Mouse (Mus musculus): ENCODE data around the gene Azin2. TPM values are rescaled to one million over a fixed set of nuclear protein-coding genes. Genes with fewer than 3 reads are reported as not detected.

Azin2 gene
- polyA plus RNA-seq, 1 experiment = 7.6 TPM

DNA sequence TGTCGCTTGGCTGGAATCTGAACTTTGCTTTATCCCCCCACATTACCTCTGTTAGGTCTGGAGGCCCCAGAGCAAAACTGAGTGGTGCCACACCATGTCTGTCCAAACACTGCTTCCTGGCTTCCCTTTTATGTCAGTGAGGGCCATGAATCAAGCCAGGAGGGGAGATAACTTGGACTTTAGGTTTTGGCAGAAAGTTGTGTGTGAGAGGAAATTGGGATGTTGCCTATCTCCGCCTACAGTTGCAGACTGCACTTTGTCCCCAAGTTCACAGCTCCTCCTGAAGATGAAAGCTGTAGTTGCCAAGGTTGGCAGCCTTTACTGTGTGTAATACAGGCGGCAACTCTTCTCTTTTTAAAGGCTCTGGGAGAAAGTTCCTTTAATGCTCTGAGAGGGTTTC is 38.5 kb upstream of the Azin2 start:
- no peak overlapping the region for H3K27ac ChIP-seq (ENCODE audit: control insufficient read depth, insufficient read depth, low read length)

DNA sequence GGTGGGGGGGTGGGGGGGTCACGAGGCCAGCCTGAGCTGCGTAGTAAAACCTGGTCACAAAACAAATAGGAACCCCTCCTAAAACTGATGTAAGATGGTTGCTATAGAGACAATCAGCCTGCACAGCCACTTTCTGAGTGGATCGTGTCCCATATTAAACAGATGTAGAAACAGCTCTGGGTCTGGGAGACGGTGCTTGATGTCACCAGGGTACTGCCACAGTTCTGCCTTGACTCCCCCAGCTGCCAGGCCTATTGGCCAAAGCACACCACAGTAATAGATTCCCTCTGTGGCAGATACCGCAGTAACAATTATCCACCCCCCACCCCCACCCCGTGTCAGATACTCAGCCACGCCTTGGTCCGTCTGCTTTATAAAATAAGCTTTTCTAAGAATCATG is 36.2 kb upstream of the Azin2 start:
- H3K36me3 ChIP-seq (ENCODE audit: control insufficient read depth, insufficient read depth, low read length) = peaks cover 38% of the 10 kb centered on the region
- H3K4me1 ChIP-seq (replicated peaks; ENCODE audit: control insufficient read depth, insufficient read depth, low read length) = peaks cover 10% of the 10 kb centered on the region
- TF ChIP-seq CTCF (IDR thresholded peaks at IDR 0.05; ENCODE audit: borderline replicate concordance, control insufficient read depth, extremely low read depth, insufficient read depth, low read length, poor library complexity) (no peak), POLR2A (IDR thresholded peaks at IDR 0.05; ENCODE audit: control insufficient read depth, extremely low read depth, insufficient read depth, low read length, poor library complexity) (no peak)
- 92% methylated on average over 8 of the region's 8 CpGs for WGBS
- H3K4me3 ChIP-seq (ENCODE audit: control insufficient read depth, insufficient read depth, low read length) = no peak overlapping the region
- DNase-seq = no peak
- H3K27me3 ChIP-seq (ENCODE audit: control insufficient read depth, insufficient read depth, low read length) = no peaks in the 10 kb centered on the region
- no peak overlapping the region for H3K27ac ChIP-seq (ENCODE audit: control insufficient read depth, insufficient read depth, low read length)

More for the DNA sequence above, 38.5 kb upstream of the Azin2 start:
- Histone ChIP-seq H3K36me3 (ENCODE audit: control insufficient read depth, insufficient read depth, low read length) (peaks cover 47% of the 10 kb centered on the region), H3K4me1 (replicated peaks; ENCODE audit: control insufficient read depth, insufficient read depth, low read length) (no peaks in the 10 kb centered on the region; the same call in 1 of the 2 replicates), H3K27me3 (ENCODE audit: control insufficient read depth, insufficient read depth, low read length) (no peaks in the 10 kb centered on the region), H3K4me3 (ENCODE audit: control insufficient read depth, insufficient read depth, low read length) (no peak overlapping the region)
- 89% methylated on average over 3 of the region's 3 CpGs for WGBS
- DNase-seq = no peak
- TF ChIP-seq POLR2A (IDR thresholded peaks at IDR 0.05; ENCODE audit: control insufficient read depth, extremely low read depth, insufficient read depth, low read length, poor library complexity) = no peak
- no peak for TF ChIP-seq CTCF (IDR thresholded peaks at IDR 0.05; ENCODE audit: borderline replicate concordance, control insufficient read depth, extremely low read depth, insufficient read depth, low read length, poor library complexity)

DNA sequence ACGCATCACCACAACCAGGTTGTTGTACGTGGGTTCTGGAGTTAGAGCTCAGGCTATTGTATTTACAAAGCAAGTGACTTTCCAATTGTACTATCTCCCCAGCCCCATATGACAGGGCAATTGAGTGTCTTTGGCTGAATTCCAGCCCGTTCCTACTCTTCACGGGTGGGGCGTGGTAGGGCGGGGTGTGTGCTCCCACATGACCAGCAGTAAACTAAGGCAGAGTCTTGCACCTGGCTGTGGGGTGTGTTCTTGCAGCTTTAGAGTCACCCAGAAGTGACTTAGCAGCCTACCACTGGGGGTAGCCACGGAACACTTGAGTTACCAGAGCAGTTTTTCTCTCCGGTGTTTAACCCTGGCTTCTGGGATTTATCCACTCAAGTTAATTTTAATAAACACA is 35.0 kb upstream of the Azin2 start:
- no peak overlapping the region for H3K4me3 ChIP-seq (ENCODE audit: control insufficient read depth, insufficient read depth, low read length)
- H3K4me1 ChIP-seq (replicated peaks; ENCODE audit: control insufficient read depth, insufficient read depth, low read length) = peaks cover 10% of the 10 kb centered on the region
- H3K27me3 ChIP-seq (ENCODE audit: control insufficient read depth, insufficient read depth, low read length) = no peaks in the 10 kb centered on the region
- peaks cover 28% of the 10 kb centered on the region for H3K36me3 ChIP-seq (ENCODE audit: control insufficient read depth, insufficient read depth, low read length)
- TF ChIP-seq POLR2A (IDR thresholded peaks at IDR 0.05; ENCODE audit: control insufficient read depth, extremely low read depth, insufficient read depth, low read length, poor library complexity) (no peak), CTCF (IDR thresholded peaks at IDR 0.05; ENCODE audit: borderline replicate concordance, control insufficient read depth, extremely low read depth, insufficient read depth, low read length, poor library complexity) (no peak)
- DNase-seq = no peak
- no peak overlapping the region for H3K27ac ChIP-seq (ENCODE audit: control insufficient read depth, insufficient read depth, low read length)
- 54% methylated on average over 8 of the region's 8 CpGs for WGBS

DNA sequence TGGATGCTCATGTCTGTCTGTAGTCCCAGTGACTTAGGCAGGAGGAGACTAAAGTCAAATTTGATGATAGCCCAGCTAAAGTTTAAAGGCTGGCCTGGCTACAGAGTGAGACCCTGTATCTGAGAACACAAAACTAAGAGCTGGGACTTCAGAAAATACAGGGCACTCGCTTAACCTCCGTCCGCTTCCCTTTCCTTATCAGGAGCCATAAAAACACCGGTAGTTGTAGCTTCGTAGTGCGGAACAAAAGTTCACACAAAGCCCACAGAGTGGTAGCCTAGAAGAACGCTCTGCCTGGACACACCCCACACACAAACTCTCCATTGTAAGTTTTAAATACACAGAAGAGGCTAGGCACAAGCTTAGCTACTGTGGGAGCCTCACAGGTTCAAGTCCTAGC is 33.0 kb upstream of the Azin2 start:
- Histone ChIP-seq H3K27ac (ENCODE audit: control insufficient read depth, insufficient read depth, low read length) (no peak overlapping the region), H3K27me3 (ENCODE audit: control insufficient read depth, insufficient read depth, low read length) (no peaks in the 10 kb centered on the region), H3K4me1 (replicated peaks; ENCODE audit: control insufficient read depth, insufficient read depth, low read length) (peaks cover 10% of the 10 kb centered on the region), H3K4me3 (ENCODE audit: control insufficient read depth, insufficient read depth, low read length) (no peak overlapping the region), H3K36me3 (ENCODE audit: control insufficient read depth, insufficient read depth, low read length) (peaks cover 11% of the 10 kb centered on the region; the same call in 1 of the 2 replicates)
- whole genome bisulfite sequencing = 88% methylated on average over 7 of the region's 7 CpGs
- DNase-seq = no peak
- TF ChIP-seq POLR2A (IDR thresholded peaks at IDR 0.05; ENCODE audit: control insufficient read depth, extremely low read depth, insufficient read depth, low read length, poor library complexity) (no peak), CTCF (IDR thresholded peaks at IDR 0.05; ENCODE audit: borderline replicate concordance, control insufficient read depth, extremely low read depth, insufficient read depth, low read length, poor library complexity) (no peak)

DNA sequence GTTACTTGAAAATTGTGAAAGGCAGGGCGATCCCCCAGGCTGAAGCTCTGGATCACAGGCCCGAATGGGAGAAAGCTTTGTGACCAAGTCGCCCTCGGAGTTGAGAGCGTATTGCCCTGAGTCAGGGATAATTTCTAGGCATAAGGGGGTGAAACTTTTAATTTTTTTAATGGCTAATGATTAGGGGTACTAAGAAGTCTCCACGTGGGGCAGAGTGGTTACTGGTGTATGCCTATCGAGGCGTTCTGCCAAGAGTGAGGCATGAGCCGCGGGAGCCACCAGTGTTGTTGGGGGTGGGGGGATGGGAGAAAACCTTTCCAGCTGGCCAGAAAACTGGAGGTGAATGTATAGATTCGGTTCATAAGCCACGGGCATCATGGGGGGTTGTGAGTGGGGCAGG is 31.4 kb upstream of the Azin2 start:
- DNase-seq = no peak
- TF ChIP-seq CTCF (IDR thresholded peaks at IDR 0.05; ENCODE audit: borderline replicate concordance, control insufficient read depth, extremely low read depth, insufficient read depth, low read length, poor library complexity) (no peak), POLR2A (IDR thresholded peaks at IDR 0.05; ENCODE audit: control insufficient read depth, extremely low read depth, insufficient read depth, low read length, poor library complexity) (no peak)
- Histone ChIP-seq H3K27me3 (ENCODE audit: control insufficient read depth, insufficient read depth, low read length) (no peaks in the 10 kb centered on the region), H3K4me1 (replicated peaks; ENCODE audit: control insufficient read depth, insufficient read depth, low read length) (peaks cover 10% of the 10 kb centered on the region), H3K27ac (ENCODE audit: control insufficient read depth, insufficient read depth, low read length) (no peak overlapping the region), H3K36me3 (ENCODE audit: control insufficient read depth, insufficient read depth, low read length) (no peaks in the 10 kb centered on the region), H3K4me3 (ENCODE audit: control insufficient read depth, insufficient read depth, low read length) (peak overlapping the region; percentile 84)
- 1% methylated on average over 12 of the region's 12 CpGs for WGBS

DNA sequence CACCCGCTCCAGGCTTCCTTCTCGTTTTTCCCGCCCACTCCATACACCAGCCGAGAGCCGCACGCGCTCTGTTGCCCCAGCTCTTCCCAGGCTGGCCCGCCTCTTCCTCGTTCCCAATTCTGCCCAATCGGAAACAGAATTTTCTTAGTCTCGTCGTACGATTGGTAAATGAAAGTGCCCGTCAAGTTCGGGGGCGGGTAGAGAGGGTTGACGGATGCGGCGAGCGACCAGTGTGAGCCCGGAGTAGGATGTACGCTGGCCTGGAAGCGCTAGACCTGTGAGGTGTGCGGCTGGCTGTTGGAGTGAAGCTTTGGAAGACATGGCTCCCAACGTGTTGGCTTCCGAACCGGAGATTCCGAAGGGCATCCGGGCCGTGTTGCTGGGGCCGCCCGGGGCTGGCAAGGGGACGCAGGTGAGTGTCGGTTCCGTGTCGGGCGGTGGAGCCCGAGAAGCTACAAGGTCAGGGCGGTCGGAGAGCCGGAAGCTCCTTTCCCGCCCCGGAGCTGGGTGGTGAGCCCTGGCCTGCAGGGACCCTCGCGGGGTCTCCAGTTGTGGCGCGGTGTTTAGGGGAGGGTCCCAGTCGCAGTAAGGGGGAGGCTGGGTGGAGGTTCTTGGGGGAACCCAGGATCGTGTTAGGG is 30.9 kb upstream of the Azin2 start:
- Histone ChIP-seq H3K4me1 (replicated peaks; ENCODE audit: control insufficient read depth, insufficient read depth, low read length) (peaks cover 10% of the 10 kb centered on the region), H3K27ac (ENCODE audit: control insufficient read depth, insufficient read depth, low read length) (no peak overlapping the region), H3K27me3 (ENCODE audit: control insufficient read depth, insufficient read depth, low read length) (no peaks in the 10 kb centered on the region), H3K36me3 (ENCODE audit: control insufficient read depth, insufficient read depth, low read length) (no peaks in the 10 kb centered on the region), H3K4me3 (ENCODE audit: control insufficient read depth, insufficient read depth, low read length) (peak overlapping the region; percentile 84)
- DNase-seq = peak; percentile 94
- peak; percentile 69; the same call in 1 of the 2 replicates for TF ChIP-seq POLR2A (IDR thresholded peaks at IDR 0.05; ENCODE audit: control insufficient read depth, extremely low read depth, insufficient read depth, low read length, poor library complexity)
- TF ChIP-seq CTCF (IDR thresholded peaks at IDR 0.05; ENCODE audit: borderline replicate concordance, control insufficient read depth, extremely low read depth, insufficient read depth, low read length, poor library complexity) = 0 out of 2 replicates have a peak, but pooled peaks have one; percentile 41
- under 1% methylated on average over 49 of the region's 49 CpGs for WGBS

Data from thymus, adult 2 months (tissue).